Mouse (Mus musculus): ENCODE measurements around the gene Tmc5.

GRCm38 (mm10) chr7:118706051-118706450 lies 109.0 kb downstream of the Tmc5 start:
- no peak for TF ChIP-seq CTCF (IDR thresholded peaks at IDR 0.05; ENCODE audit: borderline replicate concordance, extremely low read depth, insufficient read depth, insufficient read length)
- no peak for TF ChIP-seq POLR2A (IDR thresholded peaks at IDR 0.05; ENCODE audit: borderline replicate concordance, extremely low read depth, insufficient read depth, insufficient read length, poor library complexity, severe bottlenecking)

All from brain, embryonic 14.5 days (tissue).